Mouse (Mus musculus): ENCODE results near the gene Cog3.
A peak's percentile ranks its signal among the peaks of the same experiment; 100 is the strongest.
"Not testable (repeated sequence)": the region's sequence is repeated elsewhere in the genome, so short reads cannot be mapped to it uniquely, and the experiment has no call there.

The Cog3 gene

DNA sequence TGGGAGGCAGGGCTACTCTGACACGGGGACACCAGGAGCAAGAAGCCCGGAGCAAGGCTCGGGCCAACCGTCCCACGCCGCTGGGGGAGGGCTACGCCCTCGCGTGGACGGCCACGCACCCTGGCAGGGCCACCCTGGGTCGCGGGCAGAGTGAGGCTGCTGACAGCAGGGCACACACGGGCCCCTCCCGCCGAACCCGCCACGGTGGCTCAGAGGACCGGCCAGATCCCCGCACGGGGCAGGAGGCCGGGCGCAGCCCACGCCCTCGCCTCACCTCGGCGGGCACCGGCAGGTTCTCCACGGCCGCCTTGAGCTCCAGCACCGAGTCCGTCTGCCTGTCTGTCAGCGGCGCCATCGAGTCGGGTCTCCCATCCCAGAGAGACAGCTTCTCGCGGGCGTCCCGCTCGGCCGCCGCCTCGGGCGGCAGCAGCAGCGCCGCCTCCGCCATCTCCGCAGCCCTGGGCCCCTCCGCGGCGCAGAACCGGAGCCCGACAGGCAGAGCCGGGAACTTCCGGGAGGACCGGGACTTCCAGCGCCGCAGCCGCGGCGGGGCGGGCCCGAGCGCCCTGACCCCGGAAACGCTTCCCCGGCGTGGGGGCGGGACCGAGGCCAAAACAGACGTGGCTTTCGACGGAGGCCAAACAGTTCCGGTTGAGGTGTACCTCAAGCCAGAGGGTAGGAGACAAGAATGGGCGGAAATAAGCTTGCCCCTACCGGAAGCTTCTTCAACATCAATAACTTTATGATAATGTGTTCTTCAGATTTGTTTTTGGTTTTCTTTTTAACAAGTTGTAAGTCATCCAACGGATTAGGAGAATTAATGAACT lies at the start of gene Cog3:
Gene Cog3, minus strand, starts transcription at position 527 of the 827 bp plus-strand sequence.
- DNase-seq = peak; percentile 97 to 98

GRCm38 (mm10) chr14:75797769-75798386 lies 43.6 kb upstream of the Cog3 start:
- peak in 1 of 2 experiments; percentile 28 for DNase-seq

GRCm38 (mm10) chr14:75795918-75796317 lies 41.6 kb upstream of the Cog3 start:
- DNase-seq = no peak

DNA sequence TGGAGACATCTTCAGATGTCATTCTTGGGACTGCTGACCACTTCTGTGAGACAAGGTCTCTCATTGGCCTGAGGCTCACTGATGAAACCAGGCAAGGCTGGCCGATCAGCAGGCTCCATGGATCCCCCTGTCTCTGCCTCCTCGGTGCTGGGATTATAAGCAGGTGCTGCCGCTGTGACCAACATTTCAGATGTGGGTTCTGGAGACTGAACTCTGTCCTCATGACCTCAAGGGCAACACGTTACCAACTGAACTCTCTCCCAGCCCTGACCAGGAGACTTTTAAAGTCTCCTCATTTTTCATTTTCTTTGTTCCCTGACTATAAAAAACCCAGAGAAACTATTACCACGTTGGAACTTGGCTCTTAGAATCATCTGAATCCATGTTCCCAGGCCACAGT lies 40.4 kb upstream of the Cog3 start:
- no peak for DNase-seq

- no peak for DNase-seq
Measured at GRCm38 (mm10) chr14:75794324-75794723, 40.0 kb upstream of the Cog3 start.

- no peak for DNase-seq
Measured at GRCm38 (mm10) chr14:75793110-75793509, 38.8 kb upstream of the Cog3 start.

GRCm38 (mm10) chr14:75791372-75791771 lies 37.1 kb upstream of the Cog3 start:
- DNase-seq = no peak

DNA sequence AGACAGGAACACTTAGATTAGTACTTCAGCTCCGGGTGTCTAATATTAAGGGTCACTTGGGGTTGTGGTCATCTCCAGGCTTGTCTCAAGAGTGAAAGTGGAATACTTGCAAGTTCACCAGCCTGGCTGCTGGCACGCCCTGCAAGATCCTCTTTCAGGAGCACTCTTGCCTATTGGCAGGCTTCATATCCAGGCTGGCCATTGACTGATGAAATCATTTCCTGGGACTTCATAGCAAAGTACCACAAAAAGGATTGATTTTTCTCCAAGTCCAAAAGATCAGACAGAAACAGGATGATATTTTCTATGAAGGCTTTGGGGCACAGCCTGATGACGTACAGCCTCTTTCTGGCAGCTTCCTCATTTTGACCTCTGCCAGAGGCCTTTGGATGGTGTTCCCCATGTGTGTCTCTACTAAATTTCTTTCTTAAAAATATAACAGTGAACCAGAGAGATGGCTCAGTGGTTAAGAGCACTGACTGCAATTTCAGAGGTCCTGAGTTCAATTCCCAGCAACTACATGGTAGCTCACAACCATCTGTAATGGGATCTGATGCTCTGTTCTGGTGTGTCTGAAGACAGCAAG lies 36.2 kb upstream of the Cog3 start:
- peak; percentile 29 to 43 for DNase-seq

GRCm38 (mm10) chr14:75789291-75789690 lies 35.0 kb upstream of the Cog3 start:
- DNase-seq = no peak

DNA sequence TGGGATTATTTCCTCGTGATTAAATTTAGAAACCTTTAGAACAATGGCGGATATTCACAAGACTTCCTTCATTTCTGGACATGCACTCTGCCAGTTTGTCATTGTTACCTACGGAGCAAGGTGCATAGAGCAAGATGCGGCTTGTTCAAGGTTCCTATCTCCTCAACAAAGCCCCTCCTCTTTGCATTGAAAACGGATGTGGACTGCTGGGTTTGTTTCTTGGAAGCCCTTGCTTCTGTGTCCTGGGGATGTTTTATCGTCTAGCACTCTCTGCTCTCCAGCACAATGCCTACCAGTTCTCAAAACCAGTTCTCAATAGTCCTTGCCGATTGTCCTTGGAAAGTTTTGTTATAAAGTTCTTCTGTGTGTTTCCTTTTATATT lies 33.5 kb upstream of the Cog3 start:
- no peak for DNase-seq

DNA sequence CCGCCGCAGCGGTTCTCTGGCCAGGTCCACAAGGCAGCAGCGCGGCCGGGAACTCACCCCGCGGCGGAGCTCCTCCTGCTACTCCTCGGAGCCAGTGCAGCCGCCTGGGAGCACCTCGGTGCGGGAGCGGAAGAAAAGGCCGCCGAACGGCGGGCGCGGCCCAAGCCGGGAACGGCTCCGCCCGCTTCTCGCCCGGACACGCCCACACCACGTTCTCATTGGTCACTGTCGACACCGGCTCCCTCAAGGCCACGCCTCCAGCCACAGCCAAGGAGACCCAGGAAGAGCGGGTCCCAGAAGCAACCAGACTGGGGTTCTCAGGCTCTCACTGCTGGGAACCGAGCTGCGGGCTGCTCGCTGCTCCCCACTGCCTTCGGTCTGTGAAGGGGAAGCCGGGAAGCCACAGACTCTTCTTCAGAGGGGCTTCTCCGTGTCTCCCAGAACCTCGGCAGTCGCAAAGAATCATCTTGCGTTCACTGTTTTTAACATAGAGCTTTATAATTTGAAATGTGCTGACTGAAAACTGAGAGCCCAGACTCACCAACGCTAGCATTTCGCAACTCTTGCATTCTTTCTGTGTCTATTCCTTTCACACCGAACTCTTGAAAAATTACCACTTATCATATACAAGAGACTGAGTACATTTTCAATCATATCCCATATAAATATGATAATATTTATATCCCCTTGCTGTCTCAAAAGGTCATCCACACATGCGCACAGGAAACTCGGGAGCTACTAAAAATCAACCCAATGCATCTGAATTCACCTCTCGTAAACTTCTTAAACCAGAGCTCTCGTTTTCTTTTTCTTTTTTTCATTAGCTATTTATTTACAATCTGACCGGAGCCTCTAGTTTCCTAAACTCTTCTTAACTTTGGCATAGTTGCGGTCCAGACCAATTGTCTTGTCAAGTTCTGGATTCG lies 32.8 kb upstream of the Cog3 start, which contains the start of gene Slc25a30:
Gene Slc25a30, minus strand, starts transcription at position 170 of the 926 bp plus-strand sequence.
- peak; percentile 98 for DNase-seq

- peak in 1 of 2 experiments; percentile 52 for DNase-seq
Measured at GRCm38 (mm10) chr14:75786424-75786867, 32.1 kb upstream of the Cog3 start.

GRCm38 (mm10) chr14:75779913-75780312 lies 25.6 kb upstream of the Cog3 start:
- no peak for DNase-seq

GRCm38 (mm10) chr14:75776637-75777036 lies 22.3 kb upstream of the Cog3 start:
- no peak for DNase-seq

- DNase-seq = no peak
Measured at GRCm38 (mm10) chr14:75773431-75773830, 19.1 kb upstream of the Cog3 start.

- DNase-seq = not testable (repeated sequence)
Measured at GRCm38 (mm10) chr14:75772407-75772806, 18.1 kb upstream of the Cog3 start.

GRCm38 (mm10) chr14:75771101-75771501 lies 16.8 kb upstream of the Cog3 start:
- no peak for DNase-seq

GRCm38 (mm10) chr14:75769334-75769733 lies 15.0 kb upstream of the Cog3 start:
- no peak for DNase-seq

- DNase-seq = no peak
Measured at GRCm38 (mm10) chr14:75768275-75768608, 13.9 kb upstream of the Cog3 start.

DNA sequence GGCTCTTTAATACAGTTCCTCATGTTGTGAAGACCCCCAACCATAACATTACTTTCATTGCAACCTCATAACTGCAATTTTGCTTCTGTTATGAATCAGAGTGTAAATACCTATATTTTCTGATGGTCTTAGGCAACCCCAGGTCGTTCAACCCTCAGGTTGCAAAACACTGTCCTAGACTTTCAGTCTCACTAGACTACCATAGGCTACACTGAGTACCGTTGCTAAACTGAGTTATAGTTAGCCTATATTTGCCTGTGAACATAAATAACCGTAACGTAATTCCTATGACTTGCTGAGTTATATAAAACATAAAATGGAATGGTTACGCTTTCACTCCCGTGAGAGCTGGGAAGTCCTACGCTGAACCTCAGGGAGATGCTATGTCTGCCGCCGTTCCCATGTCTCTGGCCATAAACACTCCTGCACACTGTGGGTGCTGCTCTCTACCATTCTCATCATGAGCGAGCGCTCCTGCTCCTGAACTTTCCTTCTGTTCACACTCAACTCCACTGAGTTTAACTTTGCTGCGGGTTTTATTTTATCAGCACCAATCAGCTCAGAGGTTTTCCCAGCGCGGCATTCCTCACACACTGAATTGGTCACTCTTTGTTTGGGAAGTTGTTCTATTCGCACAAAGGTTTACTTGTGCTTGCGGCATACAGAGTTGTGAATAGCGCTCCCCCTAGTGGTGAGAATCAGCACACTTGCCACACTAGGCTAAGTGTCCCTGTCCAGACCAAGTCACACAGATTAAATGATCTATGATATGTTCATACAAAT lies 13.4 kb upstream of the Cog3 start:
- peak; percentile 69 to 73 for DNase-seq

DNA sequence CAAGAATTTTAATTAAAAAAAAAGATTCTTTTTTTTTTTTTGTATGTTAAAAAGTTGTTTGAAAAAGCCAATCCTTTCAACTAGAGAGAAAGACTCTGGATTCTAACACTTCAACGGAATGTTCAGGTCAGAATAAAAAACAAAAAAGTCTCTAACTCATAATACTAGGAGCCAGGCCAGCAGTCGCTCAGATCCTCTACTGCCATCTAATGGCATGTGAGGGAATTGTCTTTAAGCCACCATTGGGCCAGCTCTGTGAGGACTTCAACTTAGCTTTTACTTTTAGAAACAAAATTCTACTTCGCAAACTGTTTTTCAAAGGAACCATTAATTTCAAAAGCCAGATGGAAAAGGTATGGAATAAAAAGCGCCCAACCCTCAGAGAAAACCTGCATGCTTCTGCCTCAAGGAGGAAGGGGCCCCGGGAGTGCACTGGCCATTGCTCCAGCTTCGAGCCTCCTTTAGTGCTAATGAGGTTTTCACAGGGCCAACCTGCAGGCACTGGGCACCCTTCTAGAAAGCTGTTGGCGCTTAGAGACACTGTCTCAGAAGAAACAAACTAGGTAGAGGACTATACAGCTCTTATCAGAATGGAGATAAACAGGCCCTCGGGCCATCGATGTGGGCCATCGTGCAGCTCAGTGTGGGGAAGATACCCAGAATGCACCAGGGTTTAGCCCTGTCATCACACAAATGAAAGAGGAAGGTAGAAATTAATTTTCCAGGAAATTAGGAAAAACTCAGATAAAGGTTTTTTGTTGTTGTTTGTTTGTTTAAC lies 6.9 kb upstream of the Cog3 start:
- peak in 1 of 2 experiments; percentile 31 for DNase-seq

All from lung, adult 18-20 months (tissue).